Mouse (Mus musculus) cerebellum, adult 9-10 months (tissue): Measurements from ENCODE around the gene Acmsd.
A peak's percentile ranks its signal among the peaks of the same experiment; 100 is the strongest.
"Not testable (repeated sequence)": the region's sequence is repeated elsewhere in the genome, so short reads cannot be mapped to it uniquely, and the experiment has no call there.

ENCODE experiments used
- DNase-seq: peaks from one replicate; pipeline ENCODE4 v3.0.0; 2022

Gene Acmsd

GRCm38 (mm10) chr1:127729096-127729495 is at the start of gene Acmsd:
TSS of gene Acmsd (plus strand) at chr1:127729413.
- no peak for DNase-seq

GRCm38 (mm10) chr1:127679498-127680133 is 49.6 kb upstream of the Acmsd start, which contains the start of gene Tmem163:
TSS of gene Tmem163 (minus strand) at chr1:127679548.
- peak; percentile 80 for DNase-seq

GRCm38 (mm10) chr1:127696533-127696932 is 32.7 kb upstream of the Acmsd start:
- peak; percentile 23 for DNase-seq

GRCm38 (mm10) chr1:127702187-127702586 is 27.0 kb upstream of the Acmsd start:
- no peak for DNase-seq

GRCm38 (mm10) chr1:127706269-127706668 is 22.9 kb upstream of the Acmsd start:
- no peak for DNase-seq

- no peak for DNase-seq
Observed at GRCm38 (mm10) chr1:127716441-127716840, 12.8 kb upstream of the Acmsd start.

GRCm38 (mm10) chr1:127718290-127718689 is 10.9 kb upstream of the Acmsd start:
- DNase-seq = no peak

GRCm38 (mm10) chr1:127723596-127723995 is 5.6 kb upstream of the Acmsd start:
- no peak for DNase-seq

- no peak for DNase-seq
Observed at GRCm38 (mm10) chr1:127731086-127731485, 1.9 kb downstream of the Acmsd start.

- no peak for DNase-seq
Observed at GRCm38 (mm10) chr1:127732435-127732834, 3.2 kb downstream of the Acmsd start.

- no peak for DNase-seq
Observed at GRCm38 (mm10) chr1:127732841-127733240, 3.6 kb downstream of the Acmsd start.

GRCm38 (mm10) chr1:127735356-127735755 is 6.1 kb downstream of the Acmsd start:
- no peak for DNase-seq

- no peak for DNase-seq
Observed at GRCm38 (mm10) chr1:127750401-127751102, 21.3 kb downstream of the Acmsd start.

- no peak for DNase-seq
Observed at GRCm38 (mm10) chr1:127755806-127756205, 26.6 kb downstream of the Acmsd start.

- no peak for DNase-seq
Observed at GRCm38 (mm10) chr1:127756331-127757163, 27.3 kb downstream of the Acmsd start.

GRCm38 (mm10) chr1:127757164-127757545 is 27.9 kb downstream of the Acmsd start:
- DNase-seq = not testable (repeated sequence)

GRCm38 (mm10) chr1:127765468-127765867 is 36.3 kb downstream of the Acmsd start:
- DNase-seq = no peak

GRCm38 (mm10) chr1:127766741-127767140 is 37.5 kb downstream of the Acmsd start:
- DNase-seq = no peak

- DNase-seq = no peak
Observed at GRCm38 (mm10) chr1:127773198-127773802, 44.1 kb downstream of the Acmsd start.

GRCm38 (mm10) chr1:127773803-127774500 is 44.7 kb downstream of the Acmsd start, which contains the start of gene Ccnt2:
TSS of gene Ccnt2 (plus strand) at chr1:127774164.
- peak; percentile 99 for DNase-seq

GRCm38 (mm10) chr1:127774501-127774880 is 45.3 kb downstream of the Acmsd start:
- no peak for DNase-seq

GRCm38 (mm10) chr1:127775206-127775720 is 46.0 kb downstream of the Acmsd start:
- DNase-seq = no peak
